Mouse (Mus musculus): ENCODE measurements around the gene Gas2.

DNA sequence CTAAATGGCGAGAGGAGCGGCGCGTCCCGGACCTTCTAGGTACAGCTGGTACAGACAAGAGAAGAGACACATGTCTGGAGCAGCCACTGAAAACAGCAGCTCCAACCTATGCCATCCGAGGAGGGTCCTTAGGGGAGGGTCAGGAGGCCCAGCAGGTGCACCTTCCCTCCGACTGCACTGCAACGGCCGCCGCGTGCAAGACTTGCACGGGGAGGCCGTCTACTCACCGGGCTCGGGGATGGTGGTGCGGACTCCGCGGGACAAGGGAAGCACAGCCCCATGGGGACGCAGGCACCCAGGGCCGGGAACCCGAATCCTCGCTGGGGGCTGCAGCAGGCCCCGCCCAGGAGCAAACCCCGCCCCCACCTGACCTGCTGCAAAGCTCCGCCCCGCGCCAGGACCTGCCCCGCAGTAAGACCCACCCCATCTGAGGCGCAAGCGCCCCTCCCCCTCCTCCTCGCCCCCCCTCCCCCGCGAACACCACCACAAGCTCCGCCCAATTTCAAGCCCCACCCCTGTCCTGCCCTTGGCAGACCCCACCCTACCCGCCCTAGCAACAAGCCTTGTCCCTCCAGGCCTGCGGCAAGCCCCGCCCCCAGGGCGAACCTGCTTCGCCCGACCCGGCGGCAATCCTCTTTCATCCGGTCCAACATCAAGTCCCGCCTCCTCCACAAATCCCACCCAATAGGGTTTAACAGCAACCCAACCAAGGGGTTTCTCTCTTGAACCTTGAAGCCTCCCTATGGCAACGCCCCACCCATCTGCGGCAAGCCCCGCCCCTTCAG, 143.9 kb downstream of the Gas2 start, which contains the start of gene Svip:
- TF ChIP-seq POLR2A (IDR thresholded peaks at IDR 0.05; ENCODE audit: insufficient read depth, low read depth, low read length) (0 out of 2 replicates have a peak, but pooled peaks have one; percentile 25), CTCF (IDR thresholded peaks at IDR 0.05) (no peak), EP300 (IDR thresholded peaks at IDR 0.05; ENCODE audit: insufficient read depth, low read depth, low read length) (no peak)
